Mouse (Mus musculus) spleen, adult 18-20 months (tissue): ENCODE measurements around the gene Mob3b.

Experiments
- DNase-seq, 2 experiments: peaks; one replicate each; pipeline ENCODE4 v3.0.0; 2022; ENCODE audit warnings: mixed read lengths in 2 of 2

Mob3b gene

GRCm38 (mm10) chr4:35063146-35063719, 94.1 kb downstream of the Mob3b start:
- DNase-seq: no peak

GRCm38 (mm10) chr4:35060964-35061363, 96.3 kb downstream of the Mob3b start:
- no peak for DNase-seq

- no peak for DNase-seq
Observed at GRCm38 (mm10) chr4:35060401-35060800, 96.9 kb downstream of the Mob3b start.

GRCm38 (mm10) chr4:35054362-35054761, 102.9 kb downstream of the Mob3b start:
- DNase-seq: no peak

- DNase-seq: no peak
Observed at GRCm38 (mm10) chr4:35052174-35052942, 104.9 kb downstream of the Mob3b start.

GRCm38 (mm10) chr4:35051152-35051551, 106.1 kb downstream of the Mob3b start:
- no peak for DNase-seq

GRCm38 (mm10) chr4:35049742-35050058, 107.6 kb downstream of the Mob3b start:
- DNase-seq: no peak

- no peak for DNase-seq
Observed at GRCm38 (mm10) chr4:35049036-35049741, 108.1 kb downstream of the Mob3b start.

- DNase-seq: no peak
Observed at GRCm38 (mm10) chr4:35040896-35041295, 116.4 kb downstream of the Mob3b start.

- no peak for DNase-seq
Observed at GRCm38 (mm10) chr4:35040306-35040705, 117.0 kb downstream of the Mob3b start.

GRCm38 (mm10) chr4:35037824-35038223, 119.5 kb downstream of the Mob3b start:
- DNase-seq: no peak

- DNase-seq: no peak
Observed at GRCm38 (mm10) chr4:35034504-35035290, 122.6 kb downstream of the Mob3b start.

- no peak for DNase-seq
Observed at GRCm38 (mm10) chr4:35032758-35033157, 124.5 kb downstream of the Mob3b start.

- DNase-seq: no peak
Observed at GRCm38 (mm10) chr4:35031623-35032022, 125.7 kb downstream of the Mob3b start.

GRCm38 (mm10) chr4:35031141-35031540, 126.1 kb downstream of the Mob3b start:
- no peak for DNase-seq

GRCm38 (mm10) chr4:35018416-35018815, 138.9 kb downstream of the Mob3b start:
- no peak for DNase-seq

- DNase-seq: no peak
Observed at GRCm38 (mm10) chr4:35012401-35013307, 144.6 kb downstream of the Mob3b start.

- no peak for DNase-seq
Observed at GRCm38 (mm10) chr4:35006541-35007260, 150.6 kb downstream of the Mob3b start.

- no peak for DNase-seq
Observed at GRCm38 (mm10) chr4:35006056-35006455, 151.2 kb downstream of the Mob3b start.

GRCm38 (mm10) chr4:35005068-35005769, 152.1 kb downstream of the Mob3b start:
- DNase-seq: no peak

GRCm38 (mm10) chr4:35004473-35004872, 152.8 kb downstream of the Mob3b start:
- no peak for DNase-seq
